Mouse (Mus musculus) forebrain, postnatal 0 days (tissue): ENCODE data around the gene Smbd1. TPM values are rescaled to one million over a fixed set of nuclear protein-coding genes. Genes with fewer than 3 reads are reported as not detected.

ENCODE experiments used
- ATAC-seq: fragments of 200-750 bp; cut with Nextera tagmentation; 2 replicates; pipeline ENCODE4 v1.8.0; 2017; ENCODE audit warnings: mild to moderate bottlenecking, moderate library complexity
- DNase-seq: peaks from one replicate; pipeline ENCODE4 v3.0.0-alpha.2; 2015
- H3K27ac ChIP-seq: fragments of 300-500 bp; sonication (generic); 2 replicates; pipeline ENCODE4 v1.5.1; 2014; ENCODE audit warnings: low read depth, mild to moderate bottlenecking, antibody characterized with exemption, low read length, moderate library complexity, mixed read lengths
- H3K27me3 ChIP-seq: fragments of 300-500 bp; sonication (generic); 2 replicates; pipeline ENCODE4 v1.6.1; 2014; ENCODE audit warnings: mild to moderate bottlenecking, low read length, mixed read lengths; ENCODE audit not compliant: insufficient read depth
- H3K36me3 ChIP-seq: fragments of 300-500 bp; sonication (generic); 2 replicates; pipeline ENCODE4 v1.6.1; 2014; ENCODE audit warnings: mild to moderate bottlenecking, moderate library complexity; ENCODE audit not compliant: insufficient read depth
- H3K4me1 ChIP-seq: fragments of 300-500 bp; sonication (generic); 2 replicates; pipeline ENCODE4 v1.6.1; 2014; ENCODE audit warnings: antibody characterized with exemption; ENCODE audit not compliant: insufficient read depth
- H3K4me2 ChIP-seq: fragments of 300-500 bp; sonication (generic); 2 replicates; pipeline ENCODE4 v1.6.1; 2014; ENCODE audit warnings: low read depth, mild to moderate bottlenecking, moderate library complexity
- H3K4me3 ChIP-seq: fragments of 300-500 bp; sonication (generic); 2 replicates; pipeline ENCODE4 v1.5.1; 2014; ENCODE audit warnings: low read depth, low read length, mixed read lengths
- H3K9ac ChIP-seq: fragments of 300-500 bp; sonication (generic); 2 replicates; pipeline ENCODE4 v1.6.1; 2014; ENCODE audit warnings: mild to moderate bottlenecking
- H3K9me3 ChIP-seq: fragments of 300-500 bp; sonication (generic); 2 replicates; pipeline ENCODE4 v1.6.1; 2016; ENCODE audit warnings: low read length
- CTCF ChIP-seq: sonication (generic); IDR thresholded peaks from 2 replicates; pipeline ENCODE4 v1.5.1; 2016; ENCODE audit warnings: antibody characterized with exemption, control low read depth, low read depth
- WGBS: fragments of 180-500 bp; shearing (Covaris S2); extraction: QIAGEN DNeasy Blood & Tissue Kit; methylation state at CpG from one replicate; pipeline ENCODE4 v1.1.7; 2014; 5-methylcytosine and 5-hydroxymethylcytosine counted together
- polyA plus RNA-seq: library from polyadenylated mRNA; unstranded; fragments of >200 nt; fragmentation: Nextera tagmentation; extraction: Ambion mirVana; gene quantifications from 2 replicates; pipeline ENCODE4 v1.2.1, GENCODE M21; 2015
- total RNA-seq: library from RNA; depleted of rRNA; stranded (reverse); fragments of >200 nt; gene quantifications from 2 replicates; pipeline ENCODE4 v1.2.3, GENCODE M21; 2014

The Smbd1 gene
- total and polyA plus RNA-seq, 2 experiments from 2014 or later = not detected

- peak; percentile 62 for DNase-seq
- Histone ChIP-seq H3K36me3 (no peaks in the 10 kb centered on the region), H3K4me2 (peak overlapping the region; percentile 55), H3K27me3 (no peaks in the 10 kb centered on the region), H3K4me1 (0 out of 2 replicates have a peak, but pooled peaks cover 4% of the 10 kb centered on the region), H3K9ac (0 out of 2 replicates have a peak overlapping the region, but pooled peaks have one; percentile 10), H3K27ac (no peak overlapping the region), H3K4me3 (peak overlapping the region; percentile 30), H3K9me3 (no peaks in the 10 kb centered on the region)
- 29% methylated on average over 14 of the region's 14 CpGs for WGBS
- no peak for ATAC-seq
- no peak for TF ChIP-seq CTCF
These were observed 4.3 kb upstream of the Smbd1 start for GRCm38 (mm10) chr16:32814539-32814938.

- no peak for DNase-seq
- no peak overlapping the region for H3K27ac ChIP-seq
- no peak for TF ChIP-seq CTCF
- 0 out of 2 replicates have a peak, but pooled peaks cover 4% of the 10 kb centered on the region for H3K4me1 ChIP-seq
- H3K9me3 ChIP-seq = no peaks in the 10 kb centered on the region
- ATAC-seq = no peak
- 51% methylated on average over 3 of the region's 3 CpGs for WGBS
- no peak overlapping the region for H3K4me2 ChIP-seq
- no peak overlapping the region for H3K9ac ChIP-seq
- no peak overlapping the region for H3K4me3 ChIP-seq
- no peaks in the 10 kb centered on the region for H3K36me3 ChIP-seq
- H3K27me3 ChIP-seq = no peaks in the 10 kb centered on the region
These were observed 3.5 kb upstream of the Smbd1 start for GRCm38 (mm10) chr16:32813771-32814170.

GRCm38 (mm10) chr16:32813362-32813761 is 3.1 kb upstream of the Smbd1 start:
- WGBS = 54% methylated on average over 9 of the region's 9 CpGs
- Histone ChIP-seq H3K4me3 (no peak overlapping the region), H3K4me2 (no peak overlapping the region), H3K27me3 (no peaks in the 10 kb centered on the region), H3K9me3 (no peaks in the 10 kb centered on the region), H3K4me1 (0 out of 2 replicates have a peak, but pooled peaks cover 4% of the 10 kb centered on the region), H3K27ac (no peak overlapping the region), H3K9ac (no peak overlapping the region), H3K36me3 (no peaks in the 10 kb centered on the region)
- DNase-seq = no peak
- TF ChIP-seq CTCF = no peak
- ATAC-seq = no peak

GRCm38 (mm10) chr16:32812888-32813361 is 2.6 kb upstream of the Smbd1 start:
- peak; percentile 95 for TF ChIP-seq CTCF
- no peak overlapping the region for H3K4me2 ChIP-seq
- DNase-seq (peak; percentile 86), ATAC-seq (peak; percentile 62)
- H3K27me3 ChIP-seq = no peaks in the 10 kb centered on the region
- no peaks in the 10 kb centered on the region for H3K36me3 ChIP-seq
- 0 out of 2 replicates have a peak, but pooled peaks cover 4% of the 10 kb centered on the region for H3K4me1 ChIP-seq
- no peak overlapping the region for H3K9ac ChIP-seq
- WGBS = 4% methylated on average over 9 of the region's 9 CpGs
- H3K27ac ChIP-seq = no peak overlapping the region
- no peaks in the 10 kb centered on the region for H3K9me3 ChIP-seq
- no peak overlapping the region for H3K4me3 ChIP-seq

GRCm38 (mm10) chr16:32807408-32808185 is 2.7 kb downstream of the Smbd1 start:
- Histone ChIP-seq H3K4me2 (no peak overlapping the region), H3K4me3 (no peak overlapping the region), H3K4me1 (no peaks in the 10 kb centered on the region), H3K27me3 (no peaks in the 10 kb centered on the region), H3K27ac (no peak overlapping the region), H3K9me3 (no peaks in the 10 kb centered on the region), H3K36me3 (no peaks in the 10 kb centered on the region), H3K9ac (no peak overlapping the region)
- no peak for ATAC-seq
- no peak for DNase-seq
- TF ChIP-seq CTCF = no peak
- WGBS = 65% methylated on average over 8 of the region's 8 CpGs

- H3K4me1 ChIP-seq = no peaks in the 10 kb centered on the region
- H3K9me3 ChIP-seq = no peaks in the 10 kb centered on the region
- no peak overlapping the region for H3K4me3 ChIP-seq
- WGBS = 78% methylated on average over 7 of the region's 7 CpGs
- H3K9ac ChIP-seq = no peak overlapping the region
- no peaks in the 10 kb centered on the region for H3K27me3 ChIP-seq
- no peak overlapping the region for H3K27ac ChIP-seq
- no peaks in the 10 kb centered on the region for H3K36me3 ChIP-seq
- DNase-seq (no peak), ATAC-seq (no peak)
- H3K4me2 ChIP-seq = no peak overlapping the region
- TF ChIP-seq CTCF = no peak
These were observed 5.1 kb downstream of the Smbd1 start for GRCm38 (mm10) chr16:32805151-32805550.

GRCm38 (mm10) chr16:32803901-32804300 is 6.4 kb downstream of the Smbd1 start:
- H3K4me3 ChIP-seq = no peak overlapping the region
- H3K4me1 ChIP-seq = no peaks in the 10 kb centered on the region
- DNase-seq (no peak), ATAC-seq (no peak)
- TF ChIP-seq CTCF = no peak
- no peak overlapping the region for H3K27ac ChIP-seq
- no peaks in the 10 kb centered on the region for H3K36me3 ChIP-seq
- H3K27me3 ChIP-seq = no peaks in the 10 kb centered on the region
- no peak overlapping the region for H3K4me2 ChIP-seq
- WGBS = 58% methylated on average over 5 of the region's 5 CpGs
- no peaks in the 10 kb centered on the region for H3K9me3 ChIP-seq
- no peak overlapping the region for H3K9ac ChIP-seq
